Mouse (Mus musculus): ENCODE results near the gene Lag3. TPM values are rescaled to one million over a fixed set of nuclear protein-coding genes. Genes with fewer than 3 reads are reported as not detected.

Gene Lag3
- 1.4 and 1.9 TPM in 2 replicates for polyA plus RNA-seq (2012; rRNA removed)

DNA sequence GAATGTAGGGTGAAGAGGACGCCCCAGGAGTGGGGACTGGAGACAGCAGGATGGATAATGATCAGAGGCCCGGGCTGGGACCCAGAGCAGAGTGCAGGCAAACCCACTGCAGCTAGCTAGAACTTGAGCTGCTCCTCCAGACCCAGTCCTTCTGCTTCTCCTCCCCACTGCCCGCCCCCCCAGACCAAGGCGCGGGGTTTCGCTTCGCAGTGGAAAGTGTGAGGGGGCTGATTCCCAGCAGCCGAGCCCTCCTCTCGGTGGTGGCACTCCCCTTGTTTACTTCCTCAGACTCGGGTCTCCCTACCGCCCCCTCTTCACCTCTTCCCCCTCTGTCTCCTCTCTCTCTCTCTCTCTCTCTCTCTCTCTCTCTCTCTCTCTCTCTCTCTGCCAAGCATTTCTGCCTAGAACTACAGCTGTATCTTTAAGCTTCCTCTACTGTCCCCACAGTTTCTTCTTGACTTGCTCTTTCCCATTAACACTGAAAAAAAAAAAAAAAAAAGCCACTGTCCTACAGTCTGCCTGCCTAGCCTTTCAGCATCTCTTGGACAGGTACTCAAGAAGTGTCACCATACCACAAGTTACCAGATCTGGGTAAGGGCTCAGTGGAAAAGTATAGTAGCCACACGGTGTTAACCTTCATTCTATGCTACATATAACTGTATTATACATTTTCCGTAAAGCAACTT is at the start of gene Lag3:
Gene Lag3, minus strand, starts transcription at position 173 of the 686 bp plus-strand sequence.
- H3K4me3 ChIP-seq (replicated peaks; ENCODE audit: extremely low read depth, low read depth, low read length) = no peak within 1 kb of the TSS
- TF ChIP-seq CTCF (IDR thresholded peaks at IDR 0.05; ENCODE audit: insufficient read depth, low read length) = no peak
- TF ChIP-seq POLR2A (IDR thresholded peaks at IDR 0.05; ENCODE audit: borderline replicate concordance, extremely low read depth, low read depth, low read length) = no peak
- no peak for DNase-seq
- WGBS = 13% methylated on average over 12 of the region's 13 CpGs
- peaks cover 9% of the 10 kb centered on the region for H3K4me1 ChIP-seq (ENCODE audit: control insufficient read depth, insufficient read depth, low read length)

DNA sequence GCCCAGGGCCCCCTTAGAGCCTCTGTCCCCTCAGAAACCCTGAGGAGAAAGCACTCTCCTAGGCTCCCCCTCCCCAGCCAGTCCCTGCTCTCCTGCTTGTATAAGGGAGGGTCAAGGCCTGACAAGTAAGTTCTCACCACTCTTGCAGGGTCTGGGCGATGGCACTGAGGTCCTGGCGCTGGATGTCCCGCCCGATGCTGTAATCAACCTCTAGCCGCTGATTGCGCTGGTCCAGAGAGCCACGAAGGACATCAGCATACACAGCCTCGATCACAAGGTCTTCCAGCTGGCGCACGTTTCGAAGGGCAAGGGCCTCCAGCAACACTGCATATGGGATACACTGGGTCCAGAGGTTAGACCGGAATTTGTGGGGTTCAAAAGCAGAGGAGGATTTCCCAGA is 49.5 kb upstream of the Lag3 start:
- Histone ChIP-seq H3K4me1 (ENCODE audit: control insufficient read depth, insufficient read depth, low read length) (peaks cover 5% of the 10 kb centered on the region), H3K4me3 (replicated peaks; ENCODE audit: extremely low read depth, low read depth, low read length) (no peak overlapping the region)
- no peak for TF ChIP-seq CTCF (IDR thresholded peaks at IDR 0.05; ENCODE audit: insufficient read depth, low read length)
- no peak for TF ChIP-seq POLR2A (IDR thresholded peaks at IDR 0.05; ENCODE audit: borderline replicate concordance, extremely low read depth, low read depth, low read length)
- no peak for DNase-seq
- WGBS = 94% methylated on average over 12 of the region's 12 CpGs

DNA sequence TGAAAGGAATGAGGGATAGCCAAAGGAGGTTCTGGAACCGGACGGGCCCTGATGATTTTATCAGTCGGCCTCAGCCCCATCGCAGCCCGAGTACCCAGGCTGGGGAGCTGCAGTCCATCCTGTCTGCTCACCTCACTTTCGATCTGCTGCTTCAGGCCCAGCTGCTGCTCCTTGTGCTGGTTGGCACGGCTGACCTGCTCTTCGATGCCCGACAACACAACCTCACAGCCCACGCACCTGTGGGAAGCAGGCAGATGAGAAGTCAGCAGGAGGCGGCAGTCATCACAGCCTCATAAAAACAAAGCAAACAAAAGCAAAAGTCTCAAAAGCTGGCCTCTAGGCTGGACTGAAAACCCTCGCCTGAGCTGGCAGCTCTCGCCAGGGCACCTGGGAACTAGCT is 48.5 kb upstream of the Lag3 start:
- WGBS = 93% methylated on average over 13 of the region's 13 CpGs
- DNase-seq = no peak
- Histone ChIP-seq H3K4me3 (replicated peaks; ENCODE audit: extremely low read depth, low read depth, low read length) (no peak overlapping the region), H3K4me1 (ENCODE audit: control insufficient read depth, insufficient read depth, low read length) (peaks cover 4% of the 10 kb centered on the region)
- TF ChIP-seq CTCF (IDR thresholded peaks at IDR 0.05; ENCODE audit: insufficient read depth, low read length) (no peak), POLR2A (IDR thresholded peaks at IDR 0.05; ENCODE audit: borderline replicate concordance, extremely low read depth, low read depth, low read length) (no peak)

DNA sequence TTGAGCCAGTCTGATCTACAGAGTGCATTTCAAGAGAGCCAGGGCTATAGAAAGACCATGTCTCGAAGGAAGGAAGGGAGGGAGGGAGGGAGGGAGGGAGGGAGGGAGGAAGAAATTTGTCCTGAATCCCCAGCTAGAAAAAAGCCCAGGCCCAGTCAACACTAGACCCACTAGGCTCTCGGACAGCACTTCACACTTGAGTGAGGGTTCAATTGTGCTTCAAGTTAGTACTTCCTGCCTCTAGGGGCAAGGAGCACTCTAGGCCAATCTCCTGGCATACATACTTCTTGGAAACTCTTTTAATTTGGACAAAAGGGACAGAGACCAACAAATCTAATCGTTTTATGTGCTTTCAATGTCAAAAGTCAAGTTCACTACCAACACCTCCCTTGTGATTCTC is 46.6 kb upstream of the Lag3 start:
- Histone ChIP-seq H3K4me1 (ENCODE audit: control insufficient read depth, insufficient read depth, low read length) (no peaks in the 10 kb centered on the region), H3K4me3 (replicated peaks; ENCODE audit: extremely low read depth, low read depth, low read length) (no peak overlapping the region)
- WGBS = 67% methylated on average over 3 of the region's 3 CpGs
- no peak for DNase-seq
- no peak for TF ChIP-seq CTCF (IDR thresholded peaks at IDR 0.05; ENCODE audit: insufficient read depth, low read length)
- TF ChIP-seq POLR2A (IDR thresholded peaks at IDR 0.05; ENCODE audit: borderline replicate concordance, extremely low read depth, low read depth, low read length) = no peak

DNA sequence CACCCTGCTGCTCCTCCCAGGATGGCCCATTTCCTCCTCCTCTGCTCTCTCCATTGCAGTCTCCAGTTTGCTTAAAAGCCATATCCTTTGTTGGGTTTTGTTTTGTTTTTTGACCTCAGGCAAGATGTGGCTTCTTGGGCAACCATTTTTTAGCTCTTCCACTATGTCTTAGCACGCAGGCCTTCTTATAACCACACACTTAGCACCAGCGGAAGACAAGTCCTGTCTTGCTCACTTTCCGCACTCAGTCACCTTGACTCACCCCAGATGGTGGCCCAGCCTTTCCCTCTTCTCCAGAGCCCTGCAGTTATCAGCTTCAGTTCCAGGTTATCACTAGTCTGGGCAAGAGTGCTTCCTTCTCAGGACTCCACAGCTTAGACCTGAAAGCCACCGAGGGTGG is 43.7 kb upstream of the Lag3 start:
- TF ChIP-seq POLR2A (IDR thresholded peaks at IDR 0.05; ENCODE audit: borderline replicate concordance, extremely low read depth, low read depth, low read length) = no peak
- no peak for TF ChIP-seq CTCF (IDR thresholded peaks at IDR 0.05; ENCODE audit: insufficient read depth, low read length)

DNA sequence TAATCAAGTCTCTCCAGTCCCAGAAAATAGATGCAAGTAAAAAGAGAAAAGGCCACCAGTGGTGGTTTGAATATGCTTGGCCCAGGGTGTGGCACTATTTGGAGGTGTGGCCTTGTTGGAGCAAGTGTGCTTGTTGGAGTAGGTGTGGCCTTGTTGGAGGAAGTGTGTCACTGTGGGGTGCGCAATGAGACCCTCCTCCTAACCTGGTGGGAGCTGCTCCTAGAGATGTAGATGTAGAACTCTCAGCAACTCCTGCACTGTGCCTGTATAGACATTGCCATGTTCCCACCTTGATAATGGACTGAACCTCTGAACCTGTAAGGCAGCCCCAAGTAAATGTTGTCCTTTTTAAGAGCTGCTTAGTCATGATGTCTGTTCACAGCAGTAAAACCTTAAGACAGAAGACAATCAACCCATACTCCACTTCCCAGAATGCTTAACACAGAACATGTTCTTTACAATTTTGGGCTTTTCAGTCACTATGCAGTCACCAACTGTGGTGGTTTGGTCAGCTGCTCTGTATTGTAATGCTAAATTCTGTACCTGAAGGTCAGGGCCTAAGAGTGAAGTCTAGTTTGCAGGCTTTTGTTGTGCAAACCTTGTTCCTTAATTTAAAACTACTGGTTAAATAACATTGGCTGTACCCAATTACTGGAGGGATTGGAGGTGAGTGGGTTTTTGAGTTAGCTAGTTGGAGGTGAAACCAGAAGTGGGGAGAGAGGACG is 42.6 kb upstream of the Lag3 start:
- TF ChIP-seq POLR2A (IDR thresholded peaks at IDR 0.05; ENCODE audit: borderline replicate concordance, extremely low read depth, low read depth, low read length) (no peak), CTCF (IDR thresholded peaks at IDR 0.05; ENCODE audit: insufficient read depth, low read length) (no peak)
- no peaks in the 10 kb centered on the region for H3K4me1 ChIP-seq (ENCODE audit: control insufficient read depth, insufficient read depth, low read length)
- 89% methylated on average over 2 of the region's 2 CpGs for WGBS
- DNase-seq = no peak
- no peak overlapping the region for H3K4me3 ChIP-seq (replicated peaks; ENCODE audit: extremely low read depth, low read depth, low read length)

More for the DNA sequence above, 43.7 kb upstream of the Lag3 start:
- no peaks in the 10 kb centered on the region for H3K4me1 ChIP-seq (ENCODE audit: control insufficient read depth, insufficient read depth, low read length)
- 92% methylated on average over 4 of the region's 4 CpGs for WGBS
- no peak overlapping the region for H3K4me3 ChIP-seq (replicated peaks; ENCODE audit: extremely low read depth, low read depth, low read length)
- DNase-seq = no peak

DNA sequence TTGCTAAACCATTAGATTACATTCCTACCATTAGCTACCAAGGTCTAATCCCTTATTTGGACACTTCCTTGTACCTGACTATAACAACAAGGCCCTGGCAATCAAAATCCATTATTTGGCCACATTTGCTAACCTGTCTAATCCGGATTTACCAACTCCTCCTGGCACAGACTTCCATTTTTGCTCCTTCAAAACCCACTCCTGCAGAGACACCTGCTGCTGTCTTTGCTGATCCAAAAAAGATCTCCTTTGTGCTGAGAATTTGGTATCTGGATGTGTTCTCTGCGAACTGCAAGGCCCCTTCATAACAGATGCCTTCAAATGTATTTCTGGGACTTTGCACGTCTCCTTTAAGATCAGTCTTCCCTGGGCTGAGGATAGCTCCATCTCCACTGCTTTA is 32.0 kb upstream of the Lag3 start:
- 91% methylated on average over 3 of the region's 3 CpGs for WGBS
- TF ChIP-seq POLR2A (IDR thresholded peaks at IDR 0.05; ENCODE audit: borderline replicate concordance, extremely low read depth, low read depth, low read length) (no peak), CTCF (IDR thresholded peaks at IDR 0.05; ENCODE audit: insufficient read depth, low read length) (no peak)
- no peak overlapping the region for H3K4me3 ChIP-seq (replicated peaks; ENCODE audit: extremely low read depth, low read depth, low read length)
- no peak for DNase-seq
- no peaks in the 10 kb centered on the region for H3K4me1 ChIP-seq (ENCODE audit: control insufficient read depth, insufficient read depth, low read length)

DNA sequence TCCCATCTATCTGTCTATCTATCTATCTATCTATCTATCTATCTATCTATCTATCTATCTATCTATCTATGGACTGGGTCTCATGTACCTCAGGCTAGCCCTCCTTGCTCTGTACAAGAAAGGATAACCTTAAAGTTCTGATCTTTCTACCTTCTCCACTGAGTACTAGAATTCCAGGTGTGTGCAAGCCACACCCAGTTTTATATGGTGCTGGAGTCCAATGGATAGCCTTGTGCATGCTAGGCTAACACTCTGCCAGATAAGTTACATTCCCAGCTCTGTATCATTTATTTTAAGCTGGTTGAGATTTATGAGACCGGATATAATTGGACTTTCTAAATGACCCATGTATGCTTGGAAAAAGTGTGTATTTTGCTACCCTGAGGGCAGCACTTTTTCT is 30.2 kb upstream of the Lag3 start:
- DNase-seq = no peak
- H3K4me3 ChIP-seq (replicated peaks; ENCODE audit: extremely low read depth, low read depth, low read length) = no peak overlapping the region
- WGBS = 90% methylated on average over 1 of the region's 1 CpGs
- no peaks in the 10 kb centered on the region for H3K4me1 ChIP-seq (ENCODE audit: control insufficient read depth, insufficient read depth, low read length)
- TF ChIP-seq CTCF (IDR thresholded peaks at IDR 0.05; ENCODE audit: insufficient read depth, low read length) (no peak), POLR2A (IDR thresholded peaks at IDR 0.05; ENCODE audit: borderline replicate concordance, extremely low read depth, low read depth, low read length) (no peak)

DNA sequence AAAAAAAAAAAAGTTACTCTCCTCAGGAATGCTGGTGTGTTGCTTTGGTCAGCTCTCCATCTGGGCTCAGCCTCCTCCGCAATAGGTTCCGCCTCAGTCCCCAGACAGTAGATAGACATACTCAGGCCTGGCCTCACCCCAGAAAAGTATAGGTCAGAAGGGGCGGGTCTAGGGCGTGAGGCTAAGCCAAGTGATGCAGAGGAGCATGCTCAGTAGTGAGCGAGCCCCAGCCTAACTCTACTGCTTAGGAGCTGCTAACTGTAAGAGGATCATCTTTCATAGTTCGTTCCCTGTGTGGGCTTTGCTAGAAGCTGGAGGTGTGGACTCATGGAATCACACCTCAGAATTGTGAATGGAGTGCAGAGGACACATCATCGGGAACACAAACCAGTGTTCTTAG is 27.0 kb upstream of the Lag3 start:
- WGBS = 90% methylated on average over 7 of the region's 7 CpGs
- H3K4me3 ChIP-seq (replicated peaks; ENCODE audit: extremely low read depth, low read depth, low read length) = no peak overlapping the region
- no peak for TF ChIP-seq POLR2A (IDR thresholded peaks at IDR 0.05; ENCODE audit: borderline replicate concordance, extremely low read depth, low read depth, low read length)
- TF ChIP-seq CTCF (IDR thresholded peaks at IDR 0.05; ENCODE audit: insufficient read depth, low read length) = no peak
- DNase-seq = no peak
- H3K4me1 ChIP-seq (ENCODE audit: control insufficient read depth, insufficient read depth, low read length) = no peaks in the 10 kb centered on the region

DNA sequence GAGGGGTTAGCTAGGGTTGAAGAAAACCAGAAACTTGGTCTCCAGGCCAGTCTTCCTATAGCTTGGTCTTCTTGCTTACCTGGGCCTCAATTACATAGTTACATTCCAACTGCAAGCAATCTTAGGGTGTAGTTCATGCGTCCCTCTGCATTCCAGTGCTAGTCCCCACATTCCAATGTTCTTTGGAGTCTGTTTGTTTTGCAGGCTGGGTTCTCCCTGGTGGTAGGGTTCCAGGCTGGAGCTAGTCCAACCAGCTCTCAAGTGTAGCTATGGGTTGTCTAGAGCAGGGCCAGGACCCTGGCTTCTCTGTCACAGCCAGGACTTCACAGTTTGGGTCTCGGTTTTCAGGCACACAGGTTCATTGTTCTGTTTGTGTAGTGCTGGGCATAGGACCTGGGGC is 26.0 kb upstream of the Lag3 start:
- WGBS = 59% methylated on average over 2 of the region's 2 CpGs
- TF ChIP-seq CTCF (IDR thresholded peaks at IDR 0.05; ENCODE audit: insufficient read depth, low read length) (no peak), POLR2A (IDR thresholded peaks at IDR 0.05; ENCODE audit: borderline replicate concordance, extremely low read depth, low read depth, low read length) (no peak)
- no peak for DNase-seq
- no peak overlapping the region for H3K4me3 ChIP-seq (replicated peaks; ENCODE audit: extremely low read depth, low read depth, low read length)
- no peaks in the 10 kb centered on the region for H3K4me1 ChIP-seq (ENCODE audit: control insufficient read depth, insufficient read depth, low read length)
